18 mouse cellular contexts compared by ENCODE assay signal in the genomic region with DNA sequence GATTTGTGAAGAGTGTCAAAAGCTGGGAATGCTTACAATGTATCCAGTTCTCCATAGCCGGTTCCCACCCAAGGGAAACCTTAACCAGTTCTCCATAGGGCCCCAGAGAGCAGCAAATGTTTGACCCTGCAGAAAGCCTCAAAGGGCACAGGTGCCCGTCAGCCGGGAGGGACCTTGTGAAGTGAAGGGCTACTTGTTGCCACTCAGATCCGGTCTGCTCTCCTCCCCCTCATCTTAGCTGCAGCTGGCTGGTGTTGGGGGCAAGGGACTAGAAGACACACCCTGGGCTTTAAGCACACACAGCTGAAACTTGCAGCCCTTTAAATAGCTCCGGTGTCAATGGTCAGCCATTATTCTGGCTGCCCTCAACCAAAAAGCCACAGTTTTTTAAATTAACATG. TPM values are rescaled to one million over a fixed set of nuclear protein-coding genes. Genes with fewer than 3 reads are reported as not detected.
DNase-seq lines count a peak whose midpoint lies in the region; ATAC-seq lines count a peak whose summit lies in the region.
"Had no signal": no experiment of that assay in that cellular context is flagged by ENCODE, and none has a peak within 500 bp of the region (broad histone marks: within the 10 kb centered on the region; RNA-seq: fewer than 3 reads in every experiment).

No protein-coding gene starts in this region.

- DNase-seq in kidney, adult 18-20 months = no peak
- no peak for DNase-seq in embryonic facial prominence, embryonic 10.5 days (ENCODE audit: low spot score)
- DNase-seq in embryonic facial prominence, embryonic 14.5 days (ENCODE audit: low spot score) = peak; percentile 45
- no peak for DNase-seq in adrenal gland, postnatal 10 days
- DNase-seq: cerebellum, adult 9-10 months; gastrocnemius, adult 2 months; kidney, adult 11 months; lung, postnatal 10 days; midbrain, embryonic 14.5 days; right cerebral cortex, postnatal 25 days; thymus, postnatal 25 days had no signal

- 33% methylated on average over 5 of the region's 5 CpGs for WGBS in kidney, embryonic 15.5 days
- 59% methylated on average over 5 of the region's 5 CpGs for WGBS in embryonic facial prominence, embryonic 10.5 days
- 59% methylated on average over 5 of the region's 5 CpGs for WGBS in embryonic facial prominence, embryonic 14.5 days
- WGBS in liver, embryonic 16.5 days (ENCODE audit: insufficient replicate concordance) = 58% methylated on average over 5 of the region's 5 CpGs

- H3K27ac ChIP-seq in kidney, embryonic 15.5 days = peak overlapping the region; percentile 41; the same call in 1 of the 2 replicates
- H3K27ac ChIP-seq in embryonic facial prominence, embryonic 10.5 days (replicated peaks) = 0 out of 2 replicates have a peak overlapping the region, but pooled peaks have one; percentile 19
- no peak overlapping the region for H3K27ac ChIP-seq in embryonic facial prominence, embryonic 14.5 days (replicated peaks; ENCODE audit: low read depth, low read length)
- H3K27ac ChIP-seq in liver, embryonic 16.5 days (ENCODE audit: low read length) = 0 out of 2 replicates have a peak overlapping the region, but pooled peaks have one; percentile 19
- H3K27ac ChIP-seq: embryonic facial prominence, embryonic 13.5 days; gastrocnemius, adult 2 months; heart, embryonic 15.5 days; limb, embryonic 12.5 days had no signal

- no peaks in the 10 kb centered on the region for H3K36me3 ChIP-seq in kidney, embryonic 15.5 days
- no peaks in the 10 kb centered on the region for H3K36me3 ChIP-seq in embryonic facial prominence, embryonic 10.5 days (replicated peaks)
- no peaks in the 10 kb centered on the region for H3K36me3 ChIP-seq in embryonic facial prominence, embryonic 14.5 days (ENCODE audit: control insufficient read depth, insufficient read depth, low read length)
- no peaks in the 10 kb centered on the region for H3K36me3 ChIP-seq in liver, embryonic 16.5 days (ENCODE audit: control insufficient read depth, insufficient read depth)
- H3K36me3 ChIP-seq: embryonic facial prominence, embryonic 13.5 days; heart, embryonic 15.5 days; limb, embryonic 12.5 days had no signal

- no peaks in the 10 kb centered on the region for H3K9me3 ChIP-seq in kidney, embryonic 15.5 days (replicated peaks)
- H3K9me3 ChIP-seq in embryonic facial prominence, embryonic 10.5 days = no peaks in the 10 kb centered on the region
- no peaks in the 10 kb centered on the region for H3K9me3 ChIP-seq in embryonic facial prominence, embryonic 14.5 days (ENCODE audit: control insufficient read depth, low read length)
- H3K9me3 ChIP-seq in liver, embryonic 16.5 days (replicated peaks; ENCODE audit: control insufficient read depth, low read length) = no peaks in the 10 kb centered on the region
- H3K9me3 ChIP-seq: embryonic facial prominence, embryonic 13.5 days; heart, embryonic 15.5 days; limb, embryonic 12.5 days had no signal

- peaks cover 38% of the 10 kb centered on the region for H3K4me1 ChIP-seq in kidney, embryonic 15.5 days
- H3K4me1 ChIP-seq in embryonic facial prominence, embryonic 10.5 days = peaks cover 38% of the 10 kb centered on the region
- H3K4me1 ChIP-seq in embryonic facial prominence, embryonic 14.5 days (ENCODE audit: control insufficient read depth, insufficient read depth, low read length) = peaks cover 24% of the 10 kb centered on the region
- H3K4me1 ChIP-seq in liver, embryonic 16.5 days (ENCODE audit: control insufficient read depth, low read depth, low read length) = peaks cover 4% of the 10 kb centered on the region; the same call in 1 of the 2 replicates

- H3K4me3 ChIP-seq in kidney, embryonic 15.5 days (replicated peaks) = no peak overlapping the region
- H3K4me3 ChIP-seq in embryonic facial prominence, embryonic 10.5 days = no peak overlapping the region
- no peak overlapping the region for H3K4me3 ChIP-seq in embryonic facial prominence, embryonic 14.5 days (ENCODE audit: low read depth, low read length)
- no peak overlapping the region for H3K4me3 ChIP-seq in liver, embryonic 16.5 days (ENCODE audit: low read depth, low read length)
- H3K4me3 ChIP-seq: embryonic facial prominence, embryonic 13.5 days; gastrocnemius, adult 2 months; heart, embryonic 15.5 days; limb, embryonic 12.5 days had no signal

- H3K27me3 ChIP-seq in kidney, embryonic 15.5 days = no peaks in the 10 kb centered on the region
- no peaks in the 10 kb centered on the region for H3K27me3 ChIP-seq in embryonic facial prominence, embryonic 10.5 days (replicated peaks; ENCODE audit: low read depth, poor library complexity, severe bottlenecking)
- no peaks in the 10 kb centered on the region for H3K27me3 ChIP-seq in embryonic facial prominence, embryonic 14.5 days (replicated peaks; ENCODE audit: control insufficient read depth, insufficient read depth, low read length)
- no peaks in the 10 kb centered on the region for H3K27me3 ChIP-seq in liver, embryonic 16.5 days (ENCODE audit: control insufficient read depth, insufficient read depth, low read depth, low read length)
- H3K27me3 ChIP-seq: embryonic facial prominence, embryonic 13.5 days; limb, embryonic 12.5 days had no signal

- no peak overlapping the region for H3K9ac ChIP-seq in kidney, embryonic 15.5 days
- no peak overlapping the region for H3K9ac ChIP-seq in embryonic facial prominence, embryonic 14.5 days (ENCODE audit: low read depth, low read length)
- H3K9ac ChIP-seq in liver, embryonic 16.5 days (ENCODE audit: low read depth, low read length) = no peak overlapping the region
- H3K9ac ChIP-seq: embryonic facial prominence, embryonic 13.5 days; heart, embryonic 15.5 days; limb, embryonic 12.5 days had no signal

- H3K4me2 ChIP-seq in kidney, embryonic 15.5 days = no peak overlapping the region
- H3K4me2 ChIP-seq in embryonic facial prominence, embryonic 14.5 days (ENCODE audit: low read depth, low read length) = no peak overlapping the region
- 0 out of 2 replicates have a peak overlapping the region, but pooled peaks have one; percentile 24 for H3K4me2 ChIP-seq in liver, embryonic 16.5 days (ENCODE audit: low read depth, low read length)
- H3K4me2 ChIP-seq: embryonic facial prominence, embryonic 13.5 days; heart, embryonic 15.5 days; limb, embryonic 12.5 days had no signal

- ATAC-seq in kidney, embryonic 15.5 days (replicated peaks; ENCODE audit: low FRiP score) = no peak
- 0 out of 2 replicates have a peak, but pooled peaks have one; percentile 34 for ATAC-seq in embryonic facial prominence, embryonic 14.5 days (ENCODE audit: low read depth)
- ATAC-seq in liver, embryonic 16.5 days (ENCODE audit: low read depth) = no peak
- no peak for ATAC-seq in erythroblast, adult 5-6 weeks (replicated peaks; ENCODE audit: low FRiP score, poor library complexity, severe bottlenecking)
- ATAC-seq: forebrain, embryonic 16.5 days had no signal

RNA-seq across cellular contexts. Expression of a gene that starts 30.1 kb away (rescaled TPM):
- 15.7 and 16.4 TPM in 2 replicates for polyA plus RNA-seq in kidney, embryonic 15.5 days (2015; fragmentation: Nextera tagmentation; extraction: Ambion mirVana)
- 7.4 and 9.4 TPM in 2 replicates for polyA plus RNA-seq in embryonic facial prominence, embryonic 10.5 days (2016; fragmentation: Nextera tagmentation; extraction: Ambion mirVana)
- 10.7 and 11.1 TPM in 2 replicates for polyA plus RNA-seq in embryonic facial prominence, embryonic 14.5 days (2014; fragmentation: Nextera tagmentation; extraction: Ambion mirVana)
- 1.1 TPM in 2 replicates for polyA plus RNA-seq in liver, embryonic 16.5 days (2015; fragmentation: Nextera tagmentation; extraction: Ambion mirVana)
- not detected in 2 replicates for total RNA-seq in erythroblast, adult 5-6 weeks (2015; ENCODE audit: low replicate concordance)
- not detected in 2 replicates for total RNA-seq in erythroblast, adult 5-6 weeks (2017; ENCODE audit: low replicate concordance)
- total RNA-seq in adrenal gland, postnatal 10 days (2021) = 1 to 10 TPM; 3.6 to 7.3 TPM
